Mouse (Mus musculus) midbrain, embryonic 11.5 days (tissue): Measurements from ENCODE around the gene Rnf2. TPM values are rescaled to one million over a fixed set of nuclear protein-coding genes. Genes with fewer than 3 reads are reported as not detected.

Experiments
- ATAC-seq: fragments of 200-750 bp; cut with Nextera tagmentation; 2 replicates; pipeline ENCODE4 v1.8.0; 2017; ENCODE audit warnings: moderate TSS enrichment, moderate library complexity; ENCODE audit not compliant: low FRiP score
- DNase-seq: peaks from one replicate; pipeline ENCODE4 v3.0.0; 2015; ENCODE audit warnings: low spot score; ENCODE audit errors: missing footprints
- H3K27ac ChIP-seq: fragments of 300-500 bp; sonication (generic); 2 replicates; pipeline ENCODE4 v1.5.1; 2014; ENCODE audit warnings: low read depth, low read length
- H3K27me3 ChIP-seq: fragments of 300-500 bp; sonication (generic); 2 replicates; pipeline ENCODE4 v1.6.1; 2014; ENCODE audit warnings: mild to moderate bottlenecking, low read length, moderate library complexity, mixed read lengths; ENCODE audit not compliant: control insufficient read depth, insufficient read depth
- H3K36me3 ChIP-seq: fragments of 300-500 bp; sonication (generic); 2 replicates; pipeline ENCODE4 v1.6.1; 2014; ENCODE audit warnings: mild to moderate bottlenecking, low read length, moderate library complexity, mixed read lengths; ENCODE audit not compliant: control insufficient read depth, insufficient read depth
- H3K4me1 ChIP-seq: fragments of 300-500 bp; sonication (generic); 2 replicates; pipeline ENCODE4 v1.6.1; 2014; ENCODE audit warnings: low read length; ENCODE audit not compliant: control insufficient read depth, insufficient read depth
- H3K4me2 ChIP-seq: fragments of 300-500 bp; sonication (generic); 2 replicates; pipeline ENCODE4 v1.6.1; 2014; ENCODE audit warnings: mild to moderate bottlenecking, moderate library complexity
- H3K4me3 ChIP-seq: fragments of 300-500 bp; sonication (generic); 2 replicates; pipeline ENCODE4 v1.5.1; 2014; ENCODE audit warnings: low read depth, low read length
- H3K9ac ChIP-seq: fragments of 300-500 bp; sonication (generic); 2 replicates; pipeline ENCODE4 v1.6.1; 2014; ENCODE audit warnings: low read length
- H3K9me3 ChIP-seq: fragments of 300-500 bp; sonication (generic); 2 replicates; pipeline ENCODE4 v1.6.1; 2016; ENCODE audit warnings: low read length; ENCODE audit not compliant: control insufficient read depth
- WGBS: fragments of 180-500 bp; shearing (Covaris S2); extraction: QIAGEN DNeasy Blood & Tissue Kit; methylation state at CpG from one replicate; pipeline ENCODE4 v1.1.7; 2014; 5-methylcytosine and 5-hydroxymethylcytosine counted together
- polyA plus RNA-seq: library from polyadenylated mRNA; unstranded; fragments of >200 nt; fragmentation: Nextera tagmentation; extraction: Ambion mirVana; gene quantifications from 2 replicates; pipeline ENCODE4 v1.2.1, GENCODE M21; 2014

Rnf2 gene
- polyA plus RNA-seq, 1 experiment from 2014 or later = 149 TPM

DNA sequence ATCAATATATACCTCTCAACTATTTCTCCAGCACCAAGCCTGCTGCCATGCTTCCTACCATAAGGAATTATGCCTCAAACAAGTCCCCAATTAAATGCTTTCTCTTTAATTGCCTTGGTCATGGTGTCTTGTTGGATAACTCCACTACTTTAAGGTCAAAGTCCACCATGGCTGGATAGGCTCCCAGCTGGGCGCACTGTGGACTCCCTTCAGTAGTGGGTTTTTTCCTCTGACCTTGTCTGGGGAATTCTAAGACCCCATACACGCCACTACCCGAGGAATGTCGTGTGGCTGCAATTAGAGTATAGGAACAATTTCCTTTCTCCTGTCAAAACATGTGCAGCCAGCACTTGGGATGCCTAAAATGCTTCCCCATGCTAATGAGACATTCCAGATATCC is 35.8 kb downstream of the Rnf2 start:
- no peak overlapping the region for H3K9ac ChIP-seq
- no peaks in the 10 kb centered on the region for H3K9me3 ChIP-seq
- H3K4me1 ChIP-seq = no peaks in the 10 kb centered on the region
- H3K4me3 ChIP-seq = no peak overlapping the region
- H3K27ac ChIP-seq = no peak overlapping the region
- 67% methylated on average over 4 of the region's 4 CpGs for WGBS
- no peaks in the 10 kb centered on the region for H3K27me3 ChIP-seq
- ATAC-seq = no peak
- H3K36me3 ChIP-seq = peaks cover 3% of the 10 kb centered on the region; the same call in 1 of the 2 replicates
- DNase-seq = no peak
- H3K4me2 ChIP-seq = no peak overlapping the region

DNA sequence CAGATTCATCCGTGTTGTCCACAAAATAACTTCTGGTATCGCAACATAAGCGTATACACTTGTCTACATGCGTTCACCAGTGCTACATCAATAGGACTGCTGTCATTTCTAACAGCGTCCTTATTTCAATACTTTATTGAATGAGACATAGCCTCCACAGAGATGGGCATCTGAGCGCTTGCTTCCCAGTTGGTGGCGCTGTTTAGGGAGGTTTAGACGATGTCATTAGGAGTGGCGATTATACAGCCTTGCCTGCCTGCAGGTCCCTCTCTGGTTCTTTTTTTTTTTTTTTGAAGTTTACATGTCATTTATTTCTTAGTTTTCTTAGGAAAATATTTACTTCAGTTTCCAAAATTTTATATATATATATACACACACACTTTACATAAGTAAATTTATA is 39.5 kb downstream of the Rnf2 start:
- no peak overlapping the region for H3K27ac ChIP-seq
- no peak overlapping the region for H3K4me2 ChIP-seq
- 0 out of 2 replicates have a peak, but pooled peaks have one; percentile 14 for ATAC-seq
- no peaks in the 10 kb centered on the region for H3K4me1 ChIP-seq
- H3K36me3 ChIP-seq = peaks cover 2% of the 10 kb centered on the region; the same call in 1 of the 2 replicates
- 81% methylated on average over 9 of the region's 9 CpGs for WGBS
- H3K9ac ChIP-seq = no peak overlapping the region
- no peak overlapping the region for H3K4me3 ChIP-seq
- H3K27me3 ChIP-seq = no peaks in the 10 kb centered on the region
- no peaks in the 10 kb centered on the region for H3K9me3 ChIP-seq
- no peak for DNase-seq

DNA sequence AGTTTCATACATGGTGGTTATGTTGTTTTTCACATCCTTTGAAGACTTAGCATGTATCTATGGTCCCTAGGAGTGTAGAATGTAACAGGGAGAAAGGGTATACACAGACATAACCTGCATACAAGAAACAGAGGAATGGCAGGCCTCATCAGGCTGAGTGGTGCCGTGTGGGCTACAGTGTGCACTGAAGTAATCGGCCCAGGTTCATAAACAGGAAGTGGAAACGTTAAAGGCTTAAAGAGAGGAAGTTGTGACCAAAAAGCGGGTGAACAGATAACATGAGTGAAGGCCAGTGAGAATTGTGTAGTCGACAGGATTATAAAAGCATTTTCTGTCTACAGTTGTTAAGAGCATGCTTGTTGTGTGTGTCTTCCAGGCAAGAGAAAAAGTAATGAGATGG is 43.7 kb downstream of the Rnf2 start:
- ATAC-seq (no peak), DNase-seq (no peak)
- Histone ChIP-seq H3K27ac (no peak overlapping the region), H3K4me1 (no peaks in the 10 kb centered on the region), H3K27me3 (no peaks in the 10 kb centered on the region), H3K9ac (no peak overlapping the region), H3K4me2 (no peak overlapping the region), H3K36me3 (peaks cover 8% of the 10 kb centered on the region), H3K4me3 (no peak overlapping the region), H3K9me3 (no peaks in the 10 kb centered on the region)
- WGBS = 89% methylated on average over 5 of the region's 5 CpGs

DNA sequence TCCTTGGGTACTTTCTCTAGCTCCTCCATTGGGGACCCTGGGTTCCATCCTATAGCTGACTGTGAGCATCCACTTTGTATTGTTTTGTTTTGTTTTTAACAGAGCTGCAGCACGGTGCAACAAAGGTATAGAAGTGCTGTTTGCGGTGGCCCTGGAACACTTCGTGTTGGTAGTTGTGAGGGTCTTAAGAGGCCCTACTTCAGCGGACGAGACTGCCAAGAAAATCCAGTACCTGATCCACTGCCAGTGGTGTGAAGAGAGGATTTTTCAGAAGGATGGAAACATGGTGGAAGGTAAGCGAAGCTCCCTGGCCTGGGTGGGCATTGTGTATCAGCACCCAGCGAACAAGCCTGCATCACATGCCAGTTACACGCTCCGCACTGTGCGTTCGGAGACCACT is 48.8 kb downstream of the Rnf2 start:
- ATAC-seq (no peak), DNase-seq (peak; percentile 79)
- Histone ChIP-seq H3K4me1 (no peaks in the 10 kb centered on the region), H3K27ac (no peak overlapping the region), H3K4me3 (no peak overlapping the region), H3K9ac (no peak overlapping the region), H3K9me3 (no peaks in the 10 kb centered on the region), H3K4me2 (no peak overlapping the region), H3K36me3 (peaks cover 15% of the 10 kb centered on the region), H3K27me3 (no peaks in the 10 kb centered on the region)
- 96% methylated on average over 11 of the region's 11 CpGs for WGBS

- no peak for ATAC-seq
- Histone ChIP-seq H3K9ac (no peak overlapping the region), H3K36me3 (peaks cover 15% of the 10 kb centered on the region), H3K4me3 (no peak overlapping the region), H3K27ac (no peak overlapping the region), H3K27me3 (no peaks in the 10 kb centered on the region), H3K4me1 (no peaks in the 10 kb centered on the region), H3K9me3 (no peaks in the 10 kb centered on the region), H3K4me2 (no peak overlapping the region)
- DNase-seq = no peak
- 100% methylated on average over 1 of the region's 2 CpGs for WGBS
Observed at GRCm38 (mm10) chr1:151450851-151451250, 49.9 kb downstream of the Rnf2 start.

GRCm38 (mm10) chr1:151449866-151450265 is 50.9 kb downstream of the Rnf2 start:
- Histone ChIP-seq H3K4me2 (no peak overlapping the region), H3K36me3 (peaks cover 22% of the 10 kb centered on the region), H3K4me1 (no peaks in the 10 kb centered on the region), H3K9ac (no peak overlapping the region), H3K27ac (no peak overlapping the region), H3K9me3 (no peaks in the 10 kb centered on the region), H3K27me3 (no peaks in the 10 kb centered on the region), H3K4me3 (no peak overlapping the region)
- DNase-seq (peak; percentile 79), ATAC-seq (no peak)
- WGBS = 98% methylated on average over 10 of the region's 10 CpGs

- Histone ChIP-seq H3K4me2 (no peak overlapping the region), H3K27ac (no peak overlapping the region), H3K9ac (no peak overlapping the region), H3K9me3 (no peaks in the 10 kb centered on the region), H3K4me1 (no peaks in the 10 kb centered on the region), H3K4me3 (no peak overlapping the region), H3K27me3 (no peaks in the 10 kb centered on the region), H3K36me3 (peaks cover 12% of the 10 kb centered on the region)
- DNase-seq (peak; percentile 21), ATAC-seq (no peak)
- 93% methylated on average over 6 of the region's 6 CpGs for WGBS
Observed at GRCm38 (mm10) chr1:151435431-151435830, 65.3 kb downstream of the Rnf2 start.

DNA sequence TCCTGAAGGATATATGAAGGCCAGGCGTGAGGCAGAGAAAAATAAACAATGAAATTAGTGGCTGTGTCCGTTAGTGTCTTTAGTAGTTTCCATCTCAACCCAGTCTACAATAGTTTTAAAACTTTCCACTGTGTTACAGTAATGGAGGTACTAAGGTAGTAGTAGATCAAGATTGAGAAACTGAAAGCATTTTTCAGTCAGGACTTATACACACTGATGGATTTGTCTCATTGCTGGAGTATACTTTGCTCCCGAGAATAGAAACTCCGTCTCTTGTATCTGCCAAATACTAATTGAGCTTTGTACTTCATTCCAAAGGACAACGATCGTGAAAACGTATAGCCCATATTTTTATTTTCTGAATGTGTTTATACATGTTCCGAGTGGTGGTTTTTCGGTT is 71.4 kb downstream of the Rnf2 start:
- Histone ChIP-seq H3K27ac (peak overlapping the region; percentile 93; the same call in 1 of the 2 replicates), H3K9me3 (no peaks in the 10 kb centered on the region), H3K4me2 (peak overlapping the region; percentile 45), H3K36me3 (peaks cover 2% of the 10 kb centered on the region; the same call in 1 of the 2 replicates), H3K4me1 (peaks cover 13% of the 10 kb centered on the region), H3K4me3 (peak overlapping the region; percentile 85), H3K27me3 (no peaks in the 10 kb centered on the region), H3K9ac (peak overlapping the region; percentile 96)
- 53% methylated on average over 9 of the region's 9 CpGs for WGBS
- ATAC-seq = no peak
- DNase-seq = peak; percentile 89

DNA sequence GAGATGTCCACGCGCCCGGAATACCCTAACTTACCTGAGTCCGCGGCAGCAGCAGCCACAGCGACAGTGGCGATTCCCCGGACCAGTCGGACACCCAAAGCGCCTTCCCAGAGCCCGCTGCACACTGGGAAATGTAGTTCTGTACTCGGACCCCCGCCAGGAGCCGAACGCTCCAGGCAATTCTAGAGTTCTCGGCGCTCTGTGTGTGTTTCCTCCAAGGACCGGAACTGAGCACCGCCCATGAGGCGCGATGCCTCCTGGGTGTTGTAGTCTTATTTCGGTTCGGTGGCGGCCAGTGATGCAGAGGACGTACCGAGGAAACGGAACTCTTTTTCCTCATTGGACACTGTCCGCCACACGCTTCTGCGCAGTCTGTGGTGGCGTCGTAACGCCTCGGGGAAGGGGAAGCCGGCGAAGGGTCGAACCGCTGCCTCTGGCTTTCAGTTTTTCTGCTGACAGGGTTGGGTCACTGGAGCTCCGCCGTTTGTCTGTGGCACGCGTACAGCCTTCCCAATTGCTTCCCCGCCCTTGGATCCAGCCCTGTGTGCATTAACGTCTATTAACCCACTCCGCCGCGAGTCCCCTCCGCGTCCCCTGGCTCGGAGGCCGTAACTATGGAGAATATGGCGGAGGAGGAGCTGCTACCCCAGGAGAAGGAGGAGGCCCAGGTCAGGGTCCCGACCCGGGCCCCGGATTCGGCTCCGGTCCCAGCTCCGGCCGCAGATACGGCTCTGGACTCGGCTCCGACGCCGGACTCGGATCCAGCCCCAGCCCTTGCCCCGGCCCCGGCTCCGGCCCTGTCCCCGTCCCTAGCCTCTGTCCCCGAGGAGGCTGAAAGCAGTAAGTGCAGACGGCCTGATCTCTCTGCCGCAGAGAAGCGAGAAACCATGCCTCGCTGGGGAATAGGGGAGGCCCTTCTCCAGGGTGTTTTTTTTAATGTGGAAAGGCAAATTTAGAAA is 72.2 kb downstream of the Rnf2 start, which contains the start of the genes Swt1 and Trmt1l:
Swt1 (minus strand) TSS at position 193 of the 959 bp plus-strand sequence.
Trmt1l (plus strand) TSS at position 280 of the 959 bp plus-strand sequence.
- Histone ChIP-seq H3K27ac (peak within 1 kb of the TSS; percentile 93), H3K27me3 (no peaks in the 10 kb centered on the region), H3K4me1 (peaks cover 13% of the 10 kb centered on the region), H3K4me2 (peak within 1 kb of the TSS; percentile 53), H3K4me3 (peak within 1 kb of the TSS; percentile 85), H3K9ac (peak within 1 kb of the TSS; percentile 96), H3K36me3 (no peaks in the 10 kb centered on the region), H3K9me3 (no peaks in the 10 kb centered on the region)
- DNase-seq = peak; percentile 99
- under 1% methylated on average over 74 of the region's 74 CpGs for WGBS
- peak; percentile 99 for ATAC-seq
